Mouse (Mus musculus): ENCODE data around the gene Sult2a6. TPM values are rescaled to one million over a fixed set of nuclear protein-coding genes. Genes with fewer than 3 reads are reported as not detected.

Sult2a6 gene
- total RNA-seq (2015; ENCODE audit: low replicate concordance), result not detected in 2 replicates
- not detected in 2 replicates for total RNA-seq (2017; ENCODE audit: low replicate concordance)

GRCm38 (mm10) chr7:14254770-14255169 lies at the start of gene Sult2a6:
Gene Sult2a6, minus strand, starts transcription at chr7:14254870.
- no peak for ATAC-seq (replicated peaks; ENCODE audit: low FRiP score, poor library complexity, severe bottlenecking)

GRCm38 (mm10) chr7:14215231-14215630 lies 39.4 kb downstream of the Sult2a6 start:
- ATAC-seq (replicated peaks; ENCODE audit: low FRiP score, poor library complexity, severe bottlenecking), result no peak

- ATAC-seq (replicated peaks; ENCODE audit: low FRiP score, poor library complexity, severe bottlenecking), result no peak
These were observed 51.3 kb downstream of the Sult2a6 start for GRCm38 (mm10) chr7:14203417-14203816.

GRCm38 (mm10) chr7:14202487-14202886 lies 52.2 kb downstream of the Sult2a6 start:
- ATAC-seq (replicated peaks; ENCODE audit: low FRiP score, poor library complexity, severe bottlenecking), result no peak

Other genes with a start within 250 kb of the Sult2a6 start
- gene Sult2a3, start 131.8 kb downstream of the Sult2a6 start, total RNA-seq (2015; ENCODE audit: low replicate concordance), result not detected in 2 replicates
- not detected in 2 replicates for gene Sult2a3, start 131.8 kb downstream of the Sult2a6 start, total RNA-seq (2017; ENCODE audit: low replicate concordance)
- not detected in 2 replicates for gene Obox8, start 78.7 kb upstream of the Sult2a6 start, total RNA-seq (2015; ENCODE audit: low replicate concordance)
- not detected in 2 replicates for gene Obox8, start 78.7 kb upstream of the Sult2a6 start, total RNA-seq (2017; ENCODE audit: low replicate concordance)
- not detected in 2 replicates for gene Sult2a8, start 191.9 kb upstream of the Sult2a6 start, total RNA-seq (2015; ENCODE audit: low replicate concordance)
- not detected in 2 replicates for gene Sult2a8, start 191.9 kb upstream of the Sult2a6 start, total RNA-seq (2017; ENCODE audit: low replicate concordance)
- gene Sult2a7, start 239.4 kb upstream of the Sult2a6 start, total RNA-seq (2015; ENCODE audit: low replicate concordance), result not detected in 2 replicates
- gene Sult2a7, start 239.4 kb upstream of the Sult2a6 start, total RNA-seq (2017; ENCODE audit: low replicate concordance), result not detected in 2 replicates